Mouse (Mus musculus) CD4-positive naive resting alpha-beta T cell, adult 76 days (primary cell): ENCODE measurements around the gene Mcm6. TPM values are rescaled to one million over a fixed set of nuclear protein-coding genes. Genes with fewer than 3 reads are reported as not detected.

Experiments
- total RNA-seq: library from RNA; stranded (reverse); gene quantifications from one replicate; pipeline ENCODE4 v1.2.4, GENCODE M21; 2023

Gene Mcm6
- 41.2 TPM for total RNA-seq

DNA sequence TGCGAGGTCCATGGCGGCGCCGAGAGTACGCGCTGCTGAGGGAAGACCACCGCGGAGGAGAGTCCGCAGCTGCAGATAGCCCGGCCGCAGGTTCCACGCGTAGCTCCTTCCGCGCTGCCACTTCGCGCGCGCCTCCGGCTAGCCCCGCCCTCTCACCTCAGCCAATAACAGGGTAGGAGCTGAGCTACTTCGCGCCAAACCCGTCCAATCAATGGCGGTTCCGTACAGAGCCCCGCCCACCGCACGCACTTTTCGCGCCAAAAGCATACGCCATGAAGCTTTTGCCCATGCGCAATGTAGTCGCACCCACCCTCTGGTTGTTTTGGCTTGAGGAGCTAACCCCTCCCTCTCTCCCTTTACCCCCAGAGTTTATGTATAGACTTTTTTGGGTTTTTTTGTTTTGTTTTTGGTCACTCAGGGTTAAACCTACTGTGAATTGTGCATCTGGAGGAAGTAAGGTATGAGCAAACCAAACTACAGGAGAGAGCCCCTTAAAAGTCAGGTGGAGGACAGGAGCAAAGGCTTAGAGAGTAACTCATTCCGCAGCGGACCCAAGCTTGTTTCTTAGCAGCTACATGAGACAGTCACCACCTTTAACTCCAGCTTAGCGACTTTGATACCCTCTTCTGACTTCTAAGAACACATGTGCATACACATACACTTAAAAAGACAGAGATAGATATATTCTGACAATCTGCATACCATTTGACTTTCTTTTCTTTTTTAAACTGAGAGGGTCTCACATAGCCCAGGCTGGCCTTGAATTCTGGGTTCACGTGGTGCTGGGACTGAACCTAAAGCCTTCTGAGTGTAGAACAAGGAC lies at the start of gene Mcm6:
Gene Mcm6 (minus strand): TSS at position 111 of the 823 bp plus-strand sequence.

DNA sequence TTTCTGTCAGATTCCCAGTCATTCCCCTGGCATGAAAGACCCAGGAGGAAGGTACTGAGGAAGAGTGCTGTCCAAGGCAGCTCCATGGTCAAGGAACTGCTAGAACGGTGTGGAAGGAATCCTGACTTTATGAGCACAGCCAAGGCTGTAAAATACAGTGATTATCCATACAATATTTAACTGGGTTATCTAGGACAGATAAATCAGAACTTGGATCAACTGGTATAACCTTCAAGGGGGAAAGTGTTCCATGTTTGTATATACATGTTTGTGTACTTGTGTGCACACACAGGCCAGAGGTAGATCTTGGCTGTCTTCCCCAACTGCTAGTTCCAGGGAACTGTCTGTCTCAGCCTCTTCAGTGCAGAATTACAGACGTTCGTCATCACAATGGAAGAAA lies 31.2 kb downstream of the Mcm6 start, which contains the start of gene Lct:
Gene Lct (minus strand): TSS at position 101 of the 400 bp plus-strand sequence.

Other genes with a start within 250 kb of the Mcm6 start
- gene Ubxn4, start 115.7 kb downstream of the Mcm6 start, total RNA-seq = 97.8 TPM
- 0.26 TPM for gene Lct, start 31.3 kb downstream of the Mcm6 start, total RNA-seq
- 58.0 TPM for gene Dars, start 57.7 kb upstream of the Mcm6 start, total RNA-seq
- 703 TPM for gene Cxcr4, start 232.6 kb upstream of the Mcm6 start, total RNA-seq